Mouse (Mus musculus) ES-E14 (cell line): Measurements from ENCODE around the gene Tmem123.

Source experiments
- MAFK ChIP-seq: IDR thresholded peaks from 2 replicates; pipeline ENCODE4 v1.6.1; 2014; ENCODE audit warnings: mild to moderate bottlenecking, low read depth, low read length, inconsistent platforms; ENCODE audit not compliant: insufficient read depth
- ZC3H11A ChIP-seq: IDR thresholded peaks from 2 replicates; pipeline ENCODE4 v1.6.1; 2012; ENCODE audit warnings: low read depth, mild to moderate bottlenecking, inconsistent platforms, low read length, borderline replicate concordance

DNA sequence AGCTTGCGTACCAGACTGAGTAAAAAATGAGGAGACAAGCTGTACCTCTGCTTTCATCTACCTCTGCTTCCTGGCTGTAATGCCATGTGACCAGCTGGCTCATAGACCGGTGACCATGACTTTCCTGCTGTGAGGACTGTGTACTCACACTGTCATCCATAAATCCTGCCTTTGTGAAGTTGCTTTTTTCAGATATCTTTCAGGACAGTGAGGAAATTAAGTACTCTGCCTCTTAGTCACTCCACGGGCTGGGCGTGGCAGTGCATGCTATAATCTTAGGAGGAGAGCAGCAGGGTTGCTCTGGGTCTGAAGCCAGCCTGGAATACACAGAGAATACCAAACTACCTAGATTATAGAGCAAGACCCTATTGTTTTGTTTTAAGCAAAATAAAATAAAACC is 14.3 kb upstream of the Tmem123 start:
- TF ChIP-seq MAFK (no peak), ZC3H11A (no peak)
